Mouse (Mus musculus): ENCODE data around the gene Tceanc2.
A peak's percentile ranks its signal among the peaks of the same experiment; 100 is the strongest.

Tceanc2 gene

GRCm38 (mm10) chr4:107178182-107178829 is 610 bp downstream of the Tceanc2 start, which contains the start of gene Tmem59:
Gene Tmem59, plus strand, starts transcription at chr4:107178399.
- DNase-seq (ENCODE audit: low spot score in 2 of 2): peak; percentile 89 to 96

- DNase-seq (ENCODE audit: low spot score in 2 of 2): no peak
These were observed 1.4 kb downstream of the Tceanc2 start for GRCm38 (mm10) chr4:107177506-107177905.

- DNase-seq (ENCODE audit: low spot score in 2 of 2): no peak
These were observed 11.1 kb downstream of the Tceanc2 start for GRCm38 (mm10) chr4:107167798-107168197.

GRCm38 (mm10) chr4:107166700-107167099 is 12.2 kb downstream of the Tceanc2 start:
- DNase-seq (ENCODE audit: low spot score in 2 of 2): no peak

GRCm38 (mm10) chr4:107163756-107164587 is 14.9 kb downstream of the Tceanc2 start:
- peak; percentile 38 to 70 for DNase-seq (ENCODE audit: low spot score in 2 of 2)

- no peak for DNase-seq (ENCODE audit: low spot score in 2 of 2)
These were observed 15.6 kb downstream of the Tceanc2 start for GRCm38 (mm10) chr4:107163341-107163740.

GRCm38 (mm10) chr4:107160181-107160580 is 18.7 kb downstream of the Tceanc2 start:
- DNase-seq (ENCODE audit: low spot score in 2 of 2): no peak

GRCm38 (mm10) chr4:107159166-107159773 is 19.6 kb downstream of the Tceanc2 start:
- DNase-seq (ENCODE audit: low spot score in 2 of 2): no peak

- no peak for DNase-seq (ENCODE audit: low spot score in 2 of 2)
These were observed 21.9 kb downstream of the Tceanc2 start for GRCm38 (mm10) chr4:107156983-107157401.

- DNase-seq (ENCODE audit: low spot score in 2 of 2): no peak
These were observed 26.3 kb downstream of the Tceanc2 start for GRCm38 (mm10) chr4:107152571-107152970.

GRCm38 (mm10) chr4:107150991-107151390 is 27.9 kb downstream of the Tceanc2 start:
- DNase-seq (ENCODE audit: low spot score in 2 of 2): no peak

- DNase-seq (ENCODE audit: low spot score in 2 of 2): no peak
These were observed 35.4 kb downstream of the Tceanc2 start for GRCm38 (mm10) chr4:107143511-107143910.

- DNase-seq (ENCODE audit: low spot score in 2 of 2): no peak
These were observed 38.9 kb downstream of the Tceanc2 start for GRCm38 (mm10) chr4:107139836-107140631.

GRCm38 (mm10) chr4:107138948-107139835 is 39.7 kb downstream of the Tceanc2 start:
- DNase-seq (ENCODE audit: low spot score in 2 of 2): no peak

- DNase-seq (ENCODE audit: low spot score in 2 of 2): no peak
These were observed 42.4 kb downstream of the Tceanc2 start for GRCm38 (mm10) chr4:107136531-107136930.

GRCm38 (mm10) chr4:107135663-107136062 is 43.3 kb downstream of the Tceanc2 start:
- DNase-seq (ENCODE audit: low spot score in 2 of 2): no peak

- no peak for DNase-seq (ENCODE audit: low spot score in 2 of 2)
These were observed 44.0 kb downstream of the Tceanc2 start for GRCm38 (mm10) chr4:107134891-107135290.

- DNase-seq (ENCODE audit: low spot score in 2 of 2): no peak
These were observed 48.4 kb downstream of the Tceanc2 start for GRCm38 (mm10) chr4:107130534-107130933.

GRCm38 (mm10) chr4:107129373-107129772 is 49.5 kb downstream of the Tceanc2 start:
- no peak for DNase-seq (ENCODE audit: low spot score in 2 of 2)

GRCm38 (mm10) chr4:107127901-107128669 is 50.8 kb downstream of the Tceanc2 start:
- DNase-seq (ENCODE audit: low spot score in 2 of 2): peak in 1 of 2 experiments; percentile 47
